Mouse (Mus musculus): Measurements from ENCODE around the gene Tmsb10. TPM values are rescaled to one million over a fixed set of nuclear protein-coding genes. Genes with fewer than 3 reads are reported as not detected.

Tmsb10 gene
- polyA plus RNA-seq, 1 experiment: 2,994 TPM

DNA sequence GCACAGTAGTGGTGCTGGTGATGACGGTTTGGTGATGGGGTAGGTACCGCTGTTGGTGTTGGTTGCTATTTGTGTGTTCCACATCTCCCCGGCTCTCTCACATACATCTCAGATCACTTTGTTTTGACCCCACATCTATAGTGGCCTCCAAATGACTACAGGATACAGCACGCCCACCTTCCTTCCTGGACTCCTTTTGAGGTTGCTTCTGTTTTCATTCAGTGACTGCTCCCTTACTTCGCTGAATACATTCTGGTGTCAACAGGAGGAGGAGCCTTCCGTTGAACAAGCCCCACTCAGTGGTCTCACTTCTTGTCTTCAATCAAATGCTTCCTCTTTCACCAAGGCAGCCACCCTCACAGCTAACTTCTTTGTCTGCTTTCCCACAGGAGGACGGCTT is 3.8 kb downstream of the Tmsb10 start:
- DNase-seq (ENCODE audit: low read depth): peak; percentile 34
- TF ChIP-seq POLR2A (IDR thresholded peaks at IDR 0.05; ENCODE audit: borderline replicate concordance, extremely low read depth, insufficient read depth, insufficient read length, poor library complexity, severe bottlenecking) (no peak), CTCF (IDR thresholded peaks at IDR 0.05; ENCODE audit: borderline replicate concordance, extremely low read depth, insufficient read depth, insufficient read length) (no peak)

- no peak for DNase-seq (ENCODE audit: low read depth)
- TF ChIP-seq CTCF (IDR thresholded peaks at IDR 0.05; ENCODE audit: borderline replicate concordance, extremely low read depth, insufficient read depth, insufficient read length): no peak
- no peak for TF ChIP-seq POLR2A (IDR thresholded peaks at IDR 0.05; ENCODE audit: borderline replicate concordance, extremely low read depth, insufficient read depth, insufficient read length, poor library complexity, severe bottlenecking)
Observed at GRCm38 (mm10) chr6:72952967-72953366, 5.6 kb downstream of the Tmsb10 start.

DNA sequence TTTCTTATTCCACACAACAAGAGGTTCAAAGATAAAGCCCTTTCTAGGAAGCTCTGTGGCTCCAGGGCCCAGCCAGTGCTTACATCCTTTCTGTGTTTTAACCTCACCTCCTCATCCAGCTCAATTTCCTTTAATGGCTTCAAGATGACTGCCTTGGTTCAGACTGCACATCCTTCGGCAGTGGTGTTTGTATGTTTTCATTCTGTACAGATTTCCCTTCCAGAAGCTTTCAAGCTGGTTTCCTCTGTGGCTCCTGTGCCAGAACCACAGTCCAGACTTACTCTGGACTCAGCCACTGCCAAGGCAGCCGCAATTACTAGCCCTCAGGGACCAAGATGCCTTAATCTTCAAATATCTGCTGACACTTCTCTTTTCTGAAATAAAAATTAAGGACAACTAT is 6.3 kb downstream of the Tmsb10 start:
- no peak for TF ChIP-seq POLR2A (IDR thresholded peaks at IDR 0.05; ENCODE audit: borderline replicate concordance, extremely low read depth, insufficient read depth, insufficient read length, poor library complexity, severe bottlenecking)
- no peak for TF ChIP-seq CTCF (IDR thresholded peaks at IDR 0.05; ENCODE audit: borderline replicate concordance, extremely low read depth, insufficient read depth, insufficient read length)
- no peak for DNase-seq (ENCODE audit: low read depth)

DNA sequence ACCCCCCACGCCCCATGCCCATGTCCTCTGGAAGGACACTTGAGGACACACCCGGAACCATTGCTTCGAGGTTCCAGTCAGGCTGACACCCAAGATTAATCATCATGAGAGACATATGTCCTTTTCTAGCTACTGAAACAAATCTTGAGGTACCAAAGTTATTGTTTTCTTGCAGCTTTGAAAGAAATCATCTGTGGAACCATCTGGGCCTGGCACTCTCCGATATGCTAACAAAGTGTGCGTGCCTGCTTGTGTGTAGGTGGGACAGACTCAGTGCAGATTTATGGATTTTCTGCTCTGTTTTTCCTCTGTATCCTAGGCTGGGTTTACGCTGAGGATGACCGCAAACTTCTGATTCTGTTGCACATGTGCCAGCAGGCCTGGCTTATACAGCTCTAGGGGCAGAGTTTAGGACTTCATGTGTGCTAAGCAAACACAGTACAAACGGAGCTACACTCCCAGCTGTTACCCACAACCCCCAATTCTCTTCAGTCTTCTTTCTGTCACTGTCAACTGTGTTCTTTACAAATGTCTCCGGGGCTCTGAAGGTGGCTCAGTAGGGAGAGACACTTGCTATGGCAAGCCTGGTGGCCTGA is 9.3 kb downstream of the Tmsb10 start:
- peak; percentile 44 for DNase-seq (ENCODE audit: low read depth)
- TF ChIP-seq POLR2A (IDR thresholded peaks at IDR 0.05; ENCODE audit: borderline replicate concordance, extremely low read depth, insufficient read depth, insufficient read length, poor library complexity, severe bottlenecking) (no peak), CTCF (IDR thresholded peaks at IDR 0.05; ENCODE audit: borderline replicate concordance, extremely low read depth, insufficient read depth, insufficient read length) (no peak)

DNA sequence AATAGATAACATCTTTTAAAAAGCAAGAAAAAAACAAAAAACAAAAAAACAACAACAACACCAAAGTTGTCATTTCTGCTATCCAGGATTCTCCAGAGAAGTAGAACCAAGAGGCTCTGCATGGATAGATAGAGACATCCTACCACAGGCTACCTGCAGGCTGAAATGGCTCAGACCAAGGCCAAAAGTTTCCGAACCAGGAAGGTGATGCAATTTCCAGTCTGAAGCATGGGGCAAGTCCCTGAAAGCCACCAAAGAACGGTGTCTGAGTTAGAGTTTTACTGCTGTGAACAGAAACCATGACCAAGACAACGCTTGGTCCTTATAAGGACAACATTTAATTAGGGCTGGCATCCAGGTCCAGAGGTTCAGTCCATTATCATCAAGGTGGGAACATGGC is 10.2 kb downstream of the Tmsb10 start:
- no peak for DNase-seq (ENCODE audit: low read depth)
- TF ChIP-seq POLR2A (IDR thresholded peaks at IDR 0.05; ENCODE audit: borderline replicate concordance, extremely low read depth, insufficient read depth, insufficient read length, poor library complexity, severe bottlenecking) (no peak), CTCF (IDR thresholded peaks at IDR 0.05; ENCODE audit: borderline replicate concordance, extremely low read depth, insufficient read depth, insufficient read length) (no peak)

DNA sequence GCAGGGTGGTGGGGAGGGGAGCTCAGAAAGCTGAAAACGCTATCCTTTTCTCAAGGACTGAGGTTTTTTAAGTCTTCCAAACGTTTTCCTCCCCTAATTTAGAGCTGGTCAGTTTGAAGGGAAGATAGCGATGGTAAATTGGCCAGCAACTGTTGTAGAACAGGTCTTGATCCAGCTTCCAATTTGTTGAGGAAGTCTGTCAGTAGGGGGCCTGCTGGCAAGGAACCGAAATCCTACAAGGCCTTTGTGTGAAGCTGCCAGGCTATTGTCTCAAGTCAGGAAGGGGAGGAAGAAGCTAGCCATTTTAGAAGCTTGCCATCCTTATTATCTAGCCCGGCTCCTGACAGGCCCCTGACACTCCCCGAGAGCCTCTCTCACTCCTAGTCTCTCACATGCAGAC is 10.6 kb downstream of the Tmsb10 start:
- TF ChIP-seq POLR2A (IDR thresholded peaks at IDR 0.05; ENCODE audit: borderline replicate concordance, extremely low read depth, insufficient read depth, insufficient read length, poor library complexity, severe bottlenecking) (no peak), CTCF (IDR thresholded peaks at IDR 0.05; ENCODE audit: borderline replicate concordance, extremely low read depth, insufficient read depth, insufficient read length) (no peak)
- DNase-seq (ENCODE audit: low read depth): peak; percentile 31

- DNase-seq (ENCODE audit: low read depth): peak; percentile 77
- TF ChIP-seq CTCF (IDR thresholded peaks at IDR 0.05; ENCODE audit: borderline replicate concordance, extremely low read depth, insufficient read depth, insufficient read length): peak; percentile 77; the same call in 1 of the 2 replicates
- TF ChIP-seq POLR2A (IDR thresholded peaks at IDR 0.05; ENCODE audit: borderline replicate concordance, extremely low read depth, insufficient read depth, insufficient read length, poor library complexity, severe bottlenecking): no peak
Observed at GRCm38 (mm10) chr6:72940493-72940892, 18.1 kb downstream of the Tmsb10 start.

DNA sequence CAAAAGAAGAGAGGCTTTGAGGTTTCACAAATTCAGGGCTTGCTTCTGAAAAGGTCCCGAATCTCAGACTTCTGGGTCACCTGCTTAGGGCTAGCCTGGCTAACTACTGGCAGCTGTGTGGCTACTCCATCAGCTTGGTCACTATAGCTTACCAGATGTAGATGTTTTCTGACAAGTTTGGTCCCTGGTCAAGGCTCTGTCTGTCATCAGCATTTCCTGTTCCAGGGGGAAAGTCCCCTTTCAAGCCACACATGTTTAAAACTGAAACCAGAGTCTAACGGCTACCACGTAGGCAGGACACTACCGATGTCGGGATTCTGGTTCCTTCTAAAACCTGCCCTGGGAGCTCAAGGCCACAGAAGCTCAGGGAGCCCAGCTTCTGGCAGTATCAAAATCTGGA is 20.7 kb downstream of the Tmsb10 start:
- DNase-seq (ENCODE audit: low read depth): no peak
- TF ChIP-seq CTCF (IDR thresholded peaks at IDR 0.05; ENCODE audit: borderline replicate concordance, extremely low read depth, insufficient read depth, insufficient read length) (no peak), POLR2A (IDR thresholded peaks at IDR 0.05; ENCODE audit: borderline replicate concordance, extremely low read depth, insufficient read depth, insufficient read length, poor library complexity, severe bottlenecking) (no peak)

- TF ChIP-seq POLR2A (IDR thresholded peaks at IDR 0.05; ENCODE audit: borderline replicate concordance, extremely low read depth, insufficient read depth, insufficient read length, poor library complexity, severe bottlenecking): no peak
- TF ChIP-seq CTCF (IDR thresholded peaks at IDR 0.05; ENCODE audit: borderline replicate concordance, extremely low read depth, insufficient read depth, insufficient read length): no peak
- no peak for DNase-seq (ENCODE audit: low read depth)
Observed at GRCm38 (mm10) chr6:72937430-72937829, 21.1 kb downstream of the Tmsb10 start.

GRCm38 (mm10) chr6:72932955-72933354 is 25.6 kb downstream of the Tmsb10 start:
- DNase-seq (ENCODE audit: low read depth): no peak
- TF ChIP-seq POLR2A (IDR thresholded peaks at IDR 0.05; ENCODE audit: borderline replicate concordance, extremely low read depth, insufficient read depth, insufficient read length, poor library complexity, severe bottlenecking) (no peak), CTCF (IDR thresholded peaks at IDR 0.05; ENCODE audit: borderline replicate concordance, extremely low read depth, insufficient read depth, insufficient read length) (no peak)

DNA sequence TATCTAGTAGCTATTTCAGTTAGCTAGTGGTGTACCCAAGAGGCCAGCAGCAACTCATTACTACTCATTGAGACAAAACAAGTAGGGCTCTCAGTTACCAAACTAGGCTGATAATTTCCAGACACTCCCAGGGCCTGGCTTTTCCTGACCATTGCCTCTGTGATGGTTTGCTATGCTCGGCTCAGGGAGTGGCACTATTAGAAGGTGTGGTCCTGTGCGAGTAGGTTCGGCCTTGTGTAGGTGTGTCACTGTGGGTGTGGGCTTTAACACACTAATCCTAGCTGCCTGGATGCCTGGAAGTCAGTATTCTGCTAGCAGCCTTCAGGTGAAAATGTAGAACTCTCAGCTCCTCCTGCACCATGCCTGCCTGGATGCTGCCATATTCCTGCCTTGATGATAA is 27.0 kb downstream of the Tmsb10 start:
- no peak for DNase-seq (ENCODE audit: low read depth)
- TF ChIP-seq CTCF (IDR thresholded peaks at IDR 0.05; ENCODE audit: borderline replicate concordance, extremely low read depth, insufficient read depth, insufficient read length): no peak
- TF ChIP-seq POLR2A (IDR thresholded peaks at IDR 0.05; ENCODE audit: borderline replicate concordance, extremely low read depth, insufficient read depth, insufficient read length, poor library complexity, severe bottlenecking): no peak

- TF ChIP-seq POLR2A (IDR thresholded peaks at IDR 0.05; ENCODE audit: borderline replicate concordance, extremely low read depth, insufficient read depth, insufficient read length, poor library complexity, severe bottlenecking): no peak
- TF ChIP-seq CTCF (IDR thresholded peaks at IDR 0.05; ENCODE audit: borderline replicate concordance, extremely low read depth, insufficient read depth, insufficient read length): no peak
- DNase-seq (ENCODE audit: low read depth): no peak
Observed at GRCm38 (mm10) chr6:72929795-72930398, 28.7 kb downstream of the Tmsb10 start.
